Mouse (Mus musculus) effector memory CD4-positive, alpha-beta T cell, adult 5 months (primary cell): ENCODE measurements around the gene Zic1. TPM values are rescaled to one million over a fixed set of nuclear protein-coding genes. Genes with fewer than 3 reads are reported as not detected.

Experiments
- polyA plus RNA-seq: library from polyadenylated mRNA; unstranded; fragments of 100-300 nt; shearing (Covaris generic); gene quantifications from one replicate; pipeline ENCODE4 v1.2.1, GENCODE M21; 2017

Zic1 gene
- polyA plus RNA-seq, result not detected

DNA sequence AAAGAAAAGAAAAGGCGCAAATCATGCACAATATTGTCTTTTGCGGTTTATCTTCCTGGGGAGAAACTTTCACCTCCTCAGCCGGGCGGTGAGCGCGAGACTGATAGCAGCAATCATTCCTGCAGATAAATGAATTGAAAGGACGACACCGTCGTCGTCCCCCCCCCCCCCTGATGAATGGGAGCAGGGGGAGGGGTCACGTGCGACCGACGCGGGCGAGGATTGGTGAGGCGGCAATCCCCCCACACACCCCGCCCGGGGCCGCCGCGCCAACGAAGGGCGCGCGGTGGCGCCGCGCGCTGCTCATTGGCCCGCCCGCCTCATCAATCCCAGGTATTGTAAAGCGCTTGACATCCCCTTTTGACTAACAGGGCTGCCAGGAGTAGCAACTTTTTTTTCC, at the start of gene Zic1:
TSS of gene Zic1 (minus strand) at position 147 of the 400 bp plus-strand sequence.

DNA sequence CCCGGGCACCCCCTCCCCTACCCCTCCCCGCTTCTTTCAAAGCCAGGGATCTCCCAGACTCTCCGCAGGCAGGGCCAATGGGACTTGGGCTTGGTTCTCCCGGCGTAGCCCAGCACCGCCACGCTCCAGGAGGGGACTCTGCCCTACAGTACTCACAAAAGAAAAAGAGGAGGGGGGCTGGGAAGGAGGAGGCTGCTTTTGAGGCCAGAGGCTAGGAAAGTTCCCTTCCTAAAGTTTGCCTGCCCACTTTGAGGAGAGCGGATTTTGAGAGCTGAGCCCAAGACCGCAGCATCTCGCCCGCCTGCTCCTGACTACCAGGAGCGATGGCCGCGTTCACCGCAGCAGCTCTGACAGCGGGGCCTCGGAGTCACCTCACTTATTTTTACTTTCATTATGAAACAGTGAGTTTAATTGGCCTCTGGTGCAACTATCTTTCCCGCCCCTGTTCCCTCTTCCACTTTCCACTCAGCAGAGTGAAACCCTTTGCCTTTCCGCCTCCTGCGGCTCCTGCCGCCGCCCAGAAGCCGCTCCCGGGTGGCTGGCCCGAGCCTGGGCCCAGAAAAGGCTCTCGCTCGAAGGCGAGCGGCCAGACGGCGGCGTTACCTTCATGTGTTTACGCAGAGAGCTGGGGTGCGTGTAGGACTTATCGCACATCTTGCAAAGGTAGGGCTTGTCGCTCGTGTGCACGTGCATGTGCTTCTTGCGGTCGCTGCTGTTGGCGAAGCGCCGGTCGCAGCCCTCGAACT, 3.6 kb downstream of the Zic1 start, which contains the start of gene Zic4:
TSS of gene Zic4 (plus strand) at position 558 of the 746 bp plus-strand sequence.

Other genes with a start within 250 kb of the Zic1 start
- not detected for gene Zic4, start 3.4 kb downstream of the Zic1 start, polyA plus RNA-seq